Mouse (Mus musculus) thymus, postnatal 4 days (tissue): Measurements from ENCODE around the gene Zkscan17.

ENCODE experiments used
- DNase-seq: peaks from one replicate; pipeline ENCODE4 v3.0.0; 2021

The Zkscan17 gene

GRCm38 (mm10) chr11:59517441-59517840 is 9.1 kb downstream of the Zkscan17 start:
- DNase-seq: no peak

- DNase-seq: no peak
Measured at GRCm38 (mm10) chr11:59514789-59515188, 11.8 kb downstream of the Zkscan17 start.

GRCm38 (mm10) chr11:59514381-59514780 is 12.2 kb downstream of the Zkscan17 start:
- DNase-seq: no peak

- DNase-seq: no peak
Measured at GRCm38 (mm10) chr11:59513556-59513955, 13.0 kb downstream of the Zkscan17 start.

GRCm38 (mm10) chr11:59512733-59513132 is 13.8 kb downstream of the Zkscan17 start:
- no peak for DNase-seq

GRCm38 (mm10) chr11:59511558-59511957 is 15.0 kb downstream of the Zkscan17 start:
- no peak for DNase-seq

- no peak for DNase-seq
Measured at GRCm38 (mm10) chr11:59506713-59507074, 19.9 kb downstream of the Zkscan17 start.

- DNase-seq: peak; percentile 78
Measured at GRCm38 (mm10) chr11:59505839-59506712, 20.5 kb downstream of the Zkscan17 start.

- peak; percentile 85 for DNase-seq
Measured at GRCm38 (mm10) chr11:59505351-59505838, 21.2 kb downstream of the Zkscan17 start.

- no peak for DNase-seq
Measured at GRCm38 (mm10) chr11:59501978-59502700, 24.4 kb downstream of the Zkscan17 start.

GRCm38 (mm10) chr11:59497747-59498146 is 28.8 kb downstream of the Zkscan17 start:
- DNase-seq: no peak

- DNase-seq: no peak
Measured at GRCm38 (mm10) chr11:59496672-59497310, 29.8 kb downstream of the Zkscan17 start.

- DNase-seq: no peak
Measured at GRCm38 (mm10) chr11:59486222-59486621, 40.3 kb downstream of the Zkscan17 start.

- no peak for DNase-seq
Measured at GRCm38 (mm10) chr11:59485641-59486040, 40.9 kb downstream of the Zkscan17 start.

- DNase-seq: peak; percentile 50
Measured at GRCm38 (mm10) chr11:59483212-59483611, 43.3 kb downstream of the Zkscan17 start.

GRCm38 (mm10) chr11:59477240-59477639 is 49.3 kb downstream of the Zkscan17 start:
- DNase-seq: no peak

GRCm38 (mm10) chr11:59472326-59472677 is 54.2 kb downstream of the Zkscan17 start, which contains the start of gene Zfp867:
Gene Zfp867 (minus strand): TSS chr11:59472474.
- DNase-seq: peak; percentile 92

- no peak for DNase-seq
Measured at GRCm38 (mm10) chr11:59471413-59472325, 54.9 kb downstream of the Zkscan17 start.

- no peak for DNase-seq
Measured at GRCm38 (mm10) chr11:59460459-59460858, 66.1 kb downstream of the Zkscan17 start.

- DNase-seq: no peak
Measured at GRCm38 (mm10) chr11:59458973-59459372, 67.6 kb downstream of the Zkscan17 start.

- DNase-seq: no peak
Measured at GRCm38 (mm10) chr11:59456891-59457290, 69.7 kb downstream of the Zkscan17 start.

GRCm38 (mm10) chr11:59456346-59456745 is 70.2 kb downstream of the Zkscan17 start:
- no peak for DNase-seq
